Mouse (Mus musculus) olfactory bulb, adult 2 months (tissue): ENCODE results near the gene Lclat1.

Source experiments
- CTCF ChIP-seq: fragments of 200-500 bp; IDR thresholded peaks from 2 replicates; pipeline ENCODE4 v1.5.1; 2012; ENCODE audit warnings: low read depth, mild to moderate bottlenecking, low read length, moderate library complexity; ENCODE audit not compliant: insufficient read depth
- POLR2A ChIP-seq: fragments of 200-500 bp; IDR thresholded peaks from 2 replicates; pipeline ENCODE4 v1.6.1; 2012; ENCODE audit warnings: mild to moderate bottlenecking, low read depth, low read length, moderate library complexity; ENCODE audit not compliant: insufficient read depth

GRCm38 (mm10) chr17:73060897-73061252 lies 46.9 kb upstream of the Lclat1 start:
- TF ChIP-seq CTCF (no peak), POLR2A (no peak)
